Mouse (Mus musculus): ENCODE data around the gene Invs.
A peak's percentile ranks its signal among the peaks of the same experiment; 100 is the strongest.

The Invs gene

DNA sequence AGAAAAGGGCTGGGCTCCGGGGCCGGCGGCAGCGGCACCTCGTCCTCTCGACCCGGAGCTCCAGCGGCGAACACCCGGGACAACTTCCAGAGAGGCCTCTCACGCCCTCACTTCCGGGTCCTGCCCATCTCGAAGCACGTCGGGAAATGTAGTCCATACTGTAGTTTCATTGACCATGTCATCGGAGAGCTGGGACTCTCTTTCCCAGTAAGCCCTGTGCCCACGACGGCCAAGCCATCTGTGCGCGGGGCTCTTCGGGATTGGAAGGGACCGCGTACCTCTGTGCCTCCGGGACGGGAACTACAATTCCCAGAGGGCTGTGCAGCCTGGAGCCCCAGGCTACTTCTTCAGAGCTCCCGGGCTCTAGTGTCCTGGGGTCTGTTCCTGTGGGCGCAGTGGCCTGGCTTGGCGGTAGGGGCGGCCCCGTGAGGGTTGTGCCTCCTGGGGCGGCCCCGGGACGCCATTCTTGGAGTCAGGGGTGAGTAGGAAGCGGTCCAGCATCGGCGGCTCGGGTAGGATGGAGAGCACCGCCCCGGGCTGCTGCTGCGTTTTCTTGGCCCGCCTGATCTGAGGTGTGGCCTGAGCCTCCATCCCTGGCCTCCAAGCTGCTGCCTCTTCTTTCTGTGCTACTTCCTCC lies at the start of gene Invs, which contains the start of gene Erp44:
Gene Invs (plus strand): TSS at position 263 of the 637 bp plus-strand sequence.
Gene Erp44 (minus strand): TSS at position 61 of the 637 bp plus-strand sequence.
- DNase-seq = peak; percentile 90

DNA sequence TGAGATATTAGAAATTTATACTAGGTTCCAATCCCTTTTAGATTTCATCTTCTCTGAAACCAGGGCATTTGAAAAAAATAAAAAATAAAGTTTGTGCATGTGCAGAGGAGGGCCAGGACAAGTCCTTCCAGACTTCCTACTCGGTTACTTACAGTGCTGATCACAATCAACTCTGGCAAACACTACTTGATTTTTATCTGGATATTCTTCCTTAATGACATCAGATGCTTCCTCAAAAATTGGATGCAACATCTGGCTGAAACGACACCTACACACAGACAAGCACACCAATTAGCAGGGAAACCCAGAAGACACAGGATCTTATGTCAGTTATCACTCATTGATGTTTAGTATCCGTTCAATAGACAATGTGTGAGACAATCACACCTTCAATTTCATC lies 42.8 kb upstream of the Invs start:
- no peak for DNase-seq

DNA sequence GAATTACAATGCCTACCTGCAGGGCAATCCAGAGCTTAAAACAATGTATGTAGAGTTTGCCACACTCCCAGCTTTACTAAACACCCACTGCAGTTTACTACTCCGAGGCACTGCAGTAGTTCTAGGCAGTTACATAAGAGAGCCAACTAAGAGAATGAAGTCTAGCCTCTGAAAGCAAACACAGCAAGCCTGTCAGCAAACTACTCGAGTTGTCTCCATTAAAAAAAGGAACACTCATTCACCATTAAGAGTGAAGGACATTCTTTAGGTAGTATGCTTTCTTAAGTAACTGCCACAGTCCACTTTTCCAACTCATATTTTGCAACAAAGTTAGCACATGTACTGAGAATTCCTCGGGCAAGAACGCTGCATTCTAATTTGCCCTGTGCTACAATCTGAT lies 40.5 kb upstream of the Invs start:
- no peak for DNase-seq

- no peak for DNase-seq
Observed at GRCm38 (mm10) chr4:48242482-48242881, 37.1 kb upstream of the Invs start.

DNA sequence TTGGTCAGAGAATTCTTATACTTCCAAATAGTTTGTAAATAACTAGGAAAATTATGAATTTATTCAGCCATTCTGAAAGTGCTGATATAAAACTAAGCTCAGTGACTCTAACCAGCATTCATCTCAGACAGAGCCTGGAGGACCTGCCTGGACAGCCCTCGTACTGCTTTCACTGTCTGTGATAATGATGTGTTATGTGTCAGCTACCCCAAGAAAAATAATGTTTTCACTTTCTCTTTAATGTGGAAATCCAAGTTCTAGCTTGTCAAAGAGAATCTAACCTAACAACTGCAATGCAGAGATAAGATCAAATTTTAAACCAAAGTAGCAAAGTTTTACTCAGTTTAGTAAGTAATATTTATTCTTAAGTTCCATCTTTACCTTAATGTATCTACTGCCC lies 35.8 kb upstream of the Invs start:
- DNase-seq = no peak

DNA sequence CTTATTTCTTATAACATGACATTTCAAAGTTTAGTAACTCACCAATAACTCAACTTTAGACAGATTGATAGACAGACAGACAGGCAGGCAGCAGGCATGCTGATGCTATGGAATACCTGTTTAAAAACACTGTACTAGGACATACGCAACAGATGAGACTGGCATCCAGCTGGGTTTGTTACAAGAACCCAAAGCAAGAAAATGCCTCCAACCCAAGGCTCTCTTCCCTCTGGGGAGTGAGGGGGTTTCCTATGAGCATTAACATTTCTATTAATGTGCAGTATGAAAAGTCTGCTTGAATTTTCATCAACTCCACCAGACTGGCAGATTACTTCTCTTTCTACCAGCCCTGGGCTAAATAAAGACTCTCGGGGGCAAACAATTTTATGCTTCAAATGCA lies 35.3 kb upstream of the Invs start:
- DNase-seq = no peak

DNA sequence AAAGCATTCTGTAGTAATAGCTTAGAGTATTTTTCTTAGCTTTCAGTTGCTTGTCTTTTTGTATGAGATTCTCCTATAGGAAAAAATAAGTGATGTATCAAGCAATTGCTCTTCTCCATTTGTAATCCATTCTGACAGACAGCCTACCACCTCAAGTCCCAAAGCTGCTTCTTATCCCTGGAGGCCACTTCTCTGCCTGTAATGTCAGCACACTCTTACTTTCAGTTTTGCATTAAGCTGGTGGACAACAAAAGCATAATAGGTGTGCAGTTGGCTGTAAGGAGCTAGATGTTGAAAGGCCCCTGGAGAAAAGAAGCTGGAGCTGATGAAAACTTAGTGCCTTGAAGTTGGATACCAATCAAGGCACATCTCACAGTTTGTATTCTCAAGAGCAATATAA lies 26.3 kb upstream of the Invs start:
- DNase-seq = no peak

DNA sequence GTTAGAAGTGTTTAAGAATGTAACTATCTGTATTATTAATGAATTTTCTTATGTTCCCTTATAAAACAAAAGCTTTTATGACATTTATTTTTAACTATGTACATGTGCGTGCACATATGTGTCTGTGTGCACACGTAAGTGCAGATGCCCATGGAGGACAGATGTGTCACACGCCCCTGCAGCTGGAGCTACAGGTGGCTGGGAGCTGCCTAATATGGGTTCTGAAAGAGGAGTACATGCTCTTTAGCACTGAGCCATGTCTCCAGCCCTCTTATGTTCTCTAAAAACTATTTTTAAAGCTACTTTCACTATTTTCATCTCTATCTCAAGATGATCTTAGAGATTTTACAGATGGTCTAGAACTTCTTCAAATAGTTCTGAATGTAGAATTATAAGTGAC lies 21.5 kb upstream of the Invs start:
- no peak for DNase-seq

GRCm38 (mm10) chr4:48267683-48268082 lies 11.9 kb upstream of the Invs start:
- no peak for DNase-seq

- DNase-seq = no peak
Observed at GRCm38 (mm10) chr4:48268127-48268526, 11.4 kb upstream of the Invs start.

DNA sequence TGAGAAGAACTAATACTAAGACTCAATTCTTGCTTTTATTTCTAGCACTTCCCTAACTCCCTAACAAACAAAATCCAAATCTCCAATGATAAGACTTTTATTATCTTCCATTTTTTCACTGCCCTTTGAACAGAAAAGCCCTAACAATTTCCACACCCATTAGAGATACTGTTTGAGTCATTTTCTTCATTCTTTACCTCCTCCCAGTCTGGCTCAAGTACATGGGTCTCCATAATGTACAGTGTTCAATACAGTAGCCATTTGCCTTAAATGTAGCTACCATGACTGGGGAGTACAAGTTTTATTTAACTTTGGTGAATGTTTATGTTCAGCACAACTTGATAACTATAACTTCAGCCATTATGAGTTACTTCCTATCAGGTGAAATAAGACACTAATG lies 9.0 kb upstream of the Invs start:
- no peak for DNase-seq

DNA sequence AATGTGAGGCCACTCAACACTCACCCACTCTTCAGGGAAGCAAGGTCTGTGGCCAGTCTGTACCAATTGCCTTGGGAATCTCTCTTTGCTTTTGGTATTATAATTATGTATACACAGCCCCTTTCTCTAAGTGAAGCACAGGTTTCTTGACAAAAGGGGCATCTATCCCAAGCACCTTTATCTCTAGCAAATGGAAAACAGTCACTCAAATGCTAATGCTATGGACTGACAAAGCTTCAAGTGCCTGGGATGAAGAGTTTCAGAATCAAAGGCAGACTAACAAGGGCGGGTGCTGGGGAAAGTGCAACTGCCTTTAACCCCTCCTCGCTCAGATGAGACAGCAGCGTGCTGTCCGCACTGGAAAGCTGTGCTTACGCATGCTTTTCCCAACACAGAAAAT lies 7.7 kb upstream of the Invs start:
- DNase-seq = no peak

DNA sequence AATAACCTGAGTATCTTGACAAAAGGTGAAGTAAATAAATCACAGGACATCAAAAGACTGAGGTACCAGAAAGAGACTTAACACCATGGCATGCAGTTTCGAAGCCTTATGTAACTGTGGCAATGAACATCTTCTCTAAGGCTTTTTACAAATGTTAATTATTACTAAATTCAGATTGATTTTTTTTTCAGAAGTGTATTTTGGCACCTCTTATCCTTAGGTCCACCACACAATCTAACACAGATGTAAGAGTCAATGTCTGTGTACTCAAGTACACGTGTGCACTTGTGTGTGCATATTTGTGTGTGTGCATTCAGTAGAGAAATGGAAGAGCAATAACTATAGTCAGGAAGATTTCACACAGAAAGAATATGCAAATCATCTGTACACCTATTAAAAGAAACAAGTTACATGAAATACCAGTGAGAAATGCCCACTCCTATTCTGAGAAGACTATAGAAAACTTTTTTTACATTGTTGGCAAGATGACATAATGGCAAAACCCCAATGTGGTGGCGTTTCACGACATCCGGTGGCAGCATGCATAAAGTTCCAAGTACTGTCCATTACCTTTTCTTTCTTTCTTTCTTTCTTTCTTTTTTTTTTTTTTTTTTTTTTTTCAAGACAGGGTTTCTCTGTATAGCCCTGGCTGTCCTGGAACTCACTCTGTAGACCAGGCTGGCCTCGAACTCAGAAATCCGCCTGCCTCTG lies 6.3 kb upstream of the Invs start:
- DNase-seq = no peak

GRCm38 (mm10) chr4:48275736-48276135 lies 3.8 kb upstream of the Invs start:
- DNase-seq = no peak

GRCm38 (mm10) chr4:48277011-48277410 lies 2.5 kb upstream of the Invs start:
- DNase-seq = no peak

DNA sequence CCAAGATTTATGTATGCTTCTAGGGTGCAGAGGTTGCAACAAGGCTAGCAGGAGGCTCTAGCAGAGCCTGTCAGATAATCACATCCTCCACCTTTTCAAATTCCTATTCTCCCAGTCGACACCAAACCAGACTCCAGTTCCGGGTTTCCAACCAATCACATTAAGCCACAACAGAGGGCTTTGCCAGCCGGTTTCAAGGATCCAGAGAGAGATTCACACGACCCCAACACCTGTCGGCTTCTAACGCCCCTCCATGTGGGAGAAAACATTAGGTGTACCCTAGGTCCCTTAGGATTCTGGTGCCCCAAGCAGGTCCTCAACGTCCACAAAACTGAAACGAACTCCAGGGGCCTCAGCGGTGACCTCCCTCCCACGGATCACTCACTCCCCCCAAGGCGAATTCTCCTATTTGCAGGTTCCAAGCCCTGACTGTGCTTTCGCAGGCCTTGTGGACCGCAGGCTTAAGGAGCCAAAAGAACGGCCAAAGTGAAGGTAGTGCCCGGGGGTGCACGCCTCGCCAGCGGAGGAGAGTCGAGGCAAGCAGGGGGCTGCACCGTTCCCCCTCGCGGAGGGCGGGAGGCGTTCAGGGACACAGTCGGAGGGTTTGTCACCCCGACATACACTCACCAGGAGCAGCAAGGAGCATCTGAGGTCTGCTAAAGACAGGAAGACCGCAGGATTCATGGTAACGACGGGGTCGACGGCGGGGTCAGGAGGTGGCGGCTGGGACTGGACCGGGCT lies 633 bp upstream of the Invs start:
- DNase-seq = no peak

DNA sequence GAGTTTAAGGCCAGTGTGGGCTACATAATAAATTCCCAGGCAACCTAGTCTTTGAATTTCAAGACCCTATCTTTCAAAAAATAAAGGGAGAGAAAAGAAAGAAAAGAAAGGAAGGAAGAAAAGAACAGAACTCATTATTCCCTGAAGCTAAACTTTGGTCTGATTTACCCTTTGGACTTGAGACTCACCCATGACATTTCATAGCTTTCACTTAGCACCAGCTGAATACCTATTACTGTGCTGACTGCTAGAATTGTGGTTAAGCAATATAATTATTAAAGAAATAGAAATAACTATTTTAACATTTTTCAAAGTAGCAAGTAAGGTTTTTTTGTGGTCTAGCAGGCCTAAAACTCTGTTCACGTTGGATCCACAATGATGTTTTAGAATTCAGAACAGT lies 1.6 kb downstream of the Invs start:
- DNase-seq = no peak

GRCm38 (mm10) chr4:48287086-48287757 lies 7.7 kb downstream of the Invs start:
- no peak for DNase-seq

GRCm38 (mm10) chr4:48314814-48315213 lies 35.3 kb downstream of the Invs start:
- DNase-seq = no peak

GRCm38 (mm10) chr4:48316036-48316435 lies 36.5 kb downstream of the Invs start:
- DNase-seq = no peak

DNA sequence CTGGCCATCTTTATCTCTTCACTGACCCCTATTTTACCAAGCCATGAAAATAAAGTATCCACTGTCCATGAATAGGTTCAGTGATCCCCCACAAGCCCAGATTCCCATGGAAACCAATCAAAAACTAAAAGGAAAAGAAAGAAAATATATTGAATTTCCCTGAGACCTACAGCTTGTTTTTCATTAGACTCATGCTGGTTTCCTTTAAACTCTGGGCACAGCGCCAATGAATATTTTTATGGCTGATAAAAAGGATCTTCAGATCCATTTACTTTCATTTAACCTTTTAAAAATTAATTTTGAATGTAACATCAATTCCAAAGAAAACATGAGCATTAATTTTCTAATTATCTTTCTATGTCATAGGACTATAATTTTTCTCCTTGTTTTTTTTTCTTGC lies 41.7 kb downstream of the Invs start:
- no peak for DNase-seq

DNA sequence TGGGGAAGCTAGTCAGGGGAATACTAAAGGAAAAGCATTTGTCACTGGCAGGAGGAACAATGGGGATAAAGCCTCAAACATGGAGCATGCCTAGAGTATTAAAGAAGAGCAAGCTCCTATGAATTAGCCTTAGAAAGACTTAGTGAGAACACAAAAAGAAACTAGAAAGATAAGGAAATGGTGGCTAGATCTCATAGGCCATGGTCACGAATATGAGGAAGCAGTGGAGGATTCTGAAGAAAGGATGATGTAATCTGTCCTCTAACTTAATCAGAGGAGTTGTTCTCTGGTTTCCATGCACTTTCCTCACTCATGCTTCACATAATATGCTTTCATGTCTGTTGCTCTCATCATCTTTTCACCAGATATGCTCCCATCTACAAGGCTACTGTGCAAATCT lies 42.5 kb downstream of the Invs start:
- DNase-seq = no peak

GRCm38 (mm10) chr4:48327192-48327591 lies 47.6 kb downstream of the Invs start:
- no peak for DNase-seq

GRCm38 (mm10) chr4:48328042-48328441 lies 48.5 kb downstream of the Invs start:
- DNase-seq = no peak

Data from thymus, postnatal 4 days (tissue).